Comparison of ENCODE assay signal across 8 mouse cellular contexts in genomic region chr3:32616331-32617052, GRCm38 (mm10). TPM values are rescaled to one million over a fixed set of nuclear protein-coding genes. Genes with fewer than 3 reads are reported as not detected.
DNase-seq lines count a peak whose midpoint lies in the region; ATAC-seq and TF ChIP-seq lines count a peak whose summit lies in the region.

Gene Gnb4, minus strand, starts transcription at chr3:32616585.

- peak; percentile 48 to 55 for DNase-seq in B cell, adult 2 months
- peak; percentile 33 for DNase-seq in WW6 (ENCODE audit: low read depth, low spot score)
- DNase-seq in heart, postnatal 0 days (ENCODE audit: low spot score): peak; percentile 38
- peak; percentile 38 to 63 for DNase-seq in kidney, postnatal 25 days
- DNase-seq in lung, adult 2 months: peak; percentile 30
- DNase-seq in thymus, postnatal 25 days: peak; percentile 59

- H3K4me1 ChIP-seq in erythroblast, embryonic 14.5 days (ENCODE audit: control insufficient read depth): peaks cover 13% of the 10 kb centered on the region
- H3K4me1 ChIP-seq in heart, postnatal 0 days (ENCODE audit: control insufficient read depth, insufficient read depth): no peaks in the 10 kb centered on the region
- H3K4me1 ChIP-seq in lung, adult 2 months (ENCODE audit: control insufficient read depth, insufficient read depth, low read length): peaks cover 9% of the 10 kb centered on the region
- peaks cover 29% of the 10 kb centered on the region for H3K4me1 ChIP-seq in neural tube, embryonic 15.5 days

- peak within 1 kb of the TSS; percentile 69 for H3K27ac ChIP-seq in heart, postnatal 0 days (ENCODE audit: low read depth)
- peak within 1 kb of the TSS; percentile 80 for H3K27ac ChIP-seq in neural tube, embryonic 15.5 days (replicated peaks)

- H3K4me3 ChIP-seq in erythroblast, embryonic 14.5 days (replicated peaks): peak within 1 kb of the TSS; percentile 65
- H3K4me3 ChIP-seq in heart, postnatal 0 days (ENCODE audit: low read depth, low read length): peak within 1 kb of the TSS; percentile 69
- peak within 1 kb of the TSS; percentile 70 for H3K4me3 ChIP-seq in lung, adult 2 months (replicated peaks; ENCODE audit: extremely low read depth, low read depth, low read length)
- H3K4me3 ChIP-seq in neural tube, embryonic 15.5 days (replicated peaks): peak within 1 kb of the TSS; percentile 67

- peak within 1 kb of the TSS; percentile 60 for H3K9ac ChIP-seq in heart, postnatal 0 days (replicated peaks; ENCODE audit: low read depth, low read length)
- H3K9ac ChIP-seq in neural tube, embryonic 15.5 days (replicated peaks): peak within 1 kb of the TSS; percentile 67

- ATAC-seq in heart, postnatal 0 days (ENCODE audit: insufficient read depth, low read depth): peak; percentile 86
- ATAC-seq in neural tube, embryonic 15.5 days (ENCODE audit: low FRiP score): peak; percentile 95

- H3K9me3 ChIP-seq in erythroblast, embryonic 14.5 days (ENCODE audit: control insufficient read depth, low read length): peaks cover 4% of the 10 kb centered on the region; the same call in 1 of the 2 replicates
- no peaks in the 10 kb centered on the region for H3K9me3 ChIP-seq in heart, postnatal 0 days (replicated peaks; ENCODE audit: control insufficient read depth, low read length)
- no peaks in the 10 kb centered on the region for H3K9me3 ChIP-seq in neural tube, embryonic 15.5 days (replicated peaks)

- TF ChIP-seq POLR2A in lung, adult 2 months (IDR thresholded peaks at IDR 0.05; ENCODE audit: borderline replicate concordance, extremely low read depth, low read depth, low read length): no peak

- peak within 1 kb of the TSS; percentile 83 for H3K4me2 ChIP-seq in heart, postnatal 0 days (ENCODE audit: low read depth, low read length)
- peak within 1 kb of the TSS; percentile 62 for H3K4me2 ChIP-seq in neural tube, embryonic 15.5 days

- TF ChIP-seq EP300 in heart, postnatal 0 days (IDR thresholded peaks at IDR 0.05; ENCODE audit: low read depth): no peak

- H3K36me3 ChIP-seq in erythroblast, embryonic 14.5 days (ENCODE audit: control insufficient read depth): no peaks in the 10 kb centered on the region
- H3K36me3 ChIP-seq in heart, postnatal 0 days (replicated peaks; ENCODE audit: control insufficient read depth, insufficient read depth, low read length): no peaks in the 10 kb centered on the region
- no peaks in the 10 kb centered on the region for H3K36me3 ChIP-seq in neural tube, embryonic 15.5 days

- no peak for TF ChIP-seq CTCF in heart, postnatal 0 days (IDR thresholded peaks at IDR 0.05; ENCODE audit: low read depth)
- no peak for TF ChIP-seq CTCF in lung, adult 2 months (IDR thresholded peaks at IDR 0.05; ENCODE audit: insufficient read depth, low read length)

- under 1% methylated on average over 53 of the region's 83 CpGs for WGBS in heart, postnatal 0 days
- 2% methylated on average over 79 of the region's 83 CpGs for WGBS in lung, adult 2 months
- under 1% methylated on average over 54 of the region's 83 CpGs for WGBS in neural tube, embryonic 15.5 days

- peaks cover 36% of the 10 kb centered on the region for H3K27me3 ChIP-seq in erythroblast, embryonic 14.5 days (ENCODE audit: control insufficient read depth)
- H3K27me3 ChIP-seq in heart, postnatal 0 days (ENCODE audit: control insufficient read depth, insufficient read depth, low read length): no peaks in the 10 kb centered on the region
- H3K27me3 ChIP-seq in neural tube, embryonic 15.5 days (replicated peaks): no peaks in the 10 kb centered on the region

RNA-seq across cellular contexts. Expression of gene Gnb4, which starts in this region (rescaled TPM):
- polyA plus RNA-seq in erythroblast, embryonic 14.5 days (2012): 0.05 and 0.07 TPM in 2 replicates
- 47.9 and 55.4 TPM in 2 replicates for total RNA-seq in heart, postnatal 0 days (2014; rRNA removed; ENCODE audit: low replicate concordance)
- 36.8 and 38.6 TPM in 2 replicates for polyA plus RNA-seq in heart, postnatal 0 days (2015; fragmentation: Nextera tagmentation; extraction: Ambion mirVana)
- polyA plus RNA-seq in lung, adult 2 months (2012; rRNA removed): 34.9 and 52.8 TPM in 2 replicates
- polyA plus RNA-seq in neural tube, embryonic 15.5 days (2015; fragmentation: Nextera tagmentation; extraction: Ambion mirVana): 101 and 106 TPM in 2 replicates

Comparison
In these comparisons a context has a peak if more than half of its experiments do, and no peak if none do; other contexts are left out.
1. Peak in every context shown above with its lines: DNase-seq, ATAC-seq, H3K4me3 ChIP-seq and H3K27ac ChIP-seq.
2. RNA of gene Gnb4 (polyA plus RNA-seq): 101 to 106 TPM in neural tube, embryonic 15.5 days, 34.9 to 52.8 TPM in lung, adult 2 months and 36.8 to 38.6 TPM in heart, postnatal 0 days; 0.05 to 0.07 TPM in erythroblast, embryonic 14.5 days; every median in the first group is over 10 times any median in the second.